Mouse (Mus musculus) C2C12 (cell line): Measurements from ENCODE around the gene Il12rb1. TPM values are rescaled to one million over a fixed set of nuclear protein-coding genes. Genes with fewer than 3 reads are reported as not detected.

Experiments used
- H3K27me3 ChIP-seq: one replicate; pipeline ENCODE4 v1.6.1; 2011; ENCODE audit not compliant: control insufficient read depth, insufficient read depth, insufficient read length
- H3K36me3 ChIP-seq: one replicate; pipeline ENCODE4 v1.6.1; 2011; ENCODE audit not compliant: control insufficient read depth, insufficient read depth
- H3K4me3 ChIP-seq: one replicate; pipeline ENCODE4 v1.5.1; 2011; ENCODE audit warnings: mild to moderate bottlenecking, control low read depth; ENCODE audit not compliant: poor library complexity, insufficient read depth, severe bottlenecking
- H3K79me2 ChIP-seq: one replicate; pipeline ENCODE4 v1.6.1; 2011; ENCODE audit not compliant: control insufficient read depth, insufficient read depth
- H3K79me3 ChIP-seq: one replicate; pipeline ENCODE4 v1.6.1; 2011; ENCODE audit warnings: low read depth, control low read depth
- H3ac ChIP-seq: one replicate; pipeline ENCODE3; 2011; ENCODE audit warnings: low read depth; ENCODE audit not compliant: control insufficient read depth, insufficient read length
- CEBPB ChIP-seq: IDR thresholded peaks from one replicate; pipeline ENCODE4 v1.6.1; 2011; ENCODE audit warnings: low read depth, mild to moderate bottlenecking, control low read depth, moderate library complexity
- CTCF ChIP-seq: IDR thresholded peaks from one replicate; pipeline ENCODE4 v1.5.1; 2011; ENCODE audit not compliant: control insufficient read depth, insufficient read depth, insufficient read length
- FOSL1 ChIP-seq: IDR thresholded peaks from one replicate; pipeline ENCODE4 v1.8.0; 2011; ENCODE audit warnings: mild to moderate bottlenecking, low read length; ENCODE audit not compliant: poor library complexity, insufficient read depth, severe bottlenecking
- MAX ChIP-seq: IDR thresholded peaks from one replicate; pipeline ENCODE4 v1.6.1; 2011; ENCODE audit warnings: mild to moderate bottlenecking, control low read depth
- MYOD1 ChIP-seq: IDR thresholded peaks from one replicate; pipeline ENCODE4 v1.6.1; 2011; ENCODE audit warnings: low read depth; ENCODE audit not compliant: control insufficient read depth, insufficient read length
- MYOG ChIP-seq: IDR thresholded peaks from one replicate; pipeline ENCODE4 v1.6.1; 2011; ENCODE audit not compliant: control insufficient read depth, insufficient read length; ENCODE audit errors: extremely low read depth
- USF1 ChIP-seq: IDR thresholded peaks from one replicate; pipeline ENCODE4 v1.6.1; 2011; ENCODE audit warnings: low read depth, mild to moderate bottlenecking, control low read depth, moderate library complexity
- polyA plus RNA-seq: library from polyadenylated mRNA; unstranded; fragments of >200 nt; fragmentation: generic; extraction: Trizol; gene quantifications from one replicate; pipeline ENCODE4 v1.2.1, GENCODE M21; 2012; ENCODE audit warnings: missing spikeins

The Il12rb1 gene
- polyA plus RNA-seq, 1 experiment: 29.3 TPM

GRCm38 (mm10) chr8:70857516-70857915, 49.3 kb downstream of the Il12rb1 start:
- Histone ChIP-seq H3K36me3 (no peaks in the 10 kb centered on the region), H3K27me3 (no peaks in the 10 kb centered on the region), H3K79me3 (no peaks in the 10 kb centered on the region), H3K4me3 (no peak overlapping the region), H3K79me2 (no peaks in the 10 kb centered on the region), H3ac (no peak overlapping the region)
- TF ChIP-seq USF1: peak; percentile 27
- no peak for TF ChIP-seq MYOD1

GRCm38 (mm10) chr8:70862824-70863641, 54.8 kb downstream of the Il12rb1 start, which contains the start of gene Kcnn1:
TSS of gene Kcnn1 (minus strand) at chr8:70863258.
- H3K4me3 ChIP-seq: peak within 1 kb of the TSS; percentile 26
- H3K79me2 ChIP-seq: no peaks in the 10 kb centered on the region
- H3ac ChIP-seq: peak within 1 kb of the TSS; percentile 66
- no peak for TF ChIP-seq FOSL1
- no peak for TF ChIP-seq CEBPB
- TF ChIP-seq MYOG: no peak
- TF ChIP-seq USF1: no peak
- no peak for TF ChIP-seq MAX
- no peak for TF ChIP-seq MYOD1
- no peak for TF ChIP-seq CTCF
- no peaks in the 10 kb centered on the region for H3K27me3 ChIP-seq
- no peaks in the 10 kb centered on the region for H3K79me3 ChIP-seq
- H3K36me3 ChIP-seq: peaks cover 6% of the 10 kb centered on the region

- H3ac ChIP-seq: peak overlapping the region; percentile 69
- peak overlapping the region; percentile 26 for H3K4me3 ChIP-seq
- peaks cover 6% of the 10 kb centered on the region for H3K36me3 ChIP-seq
- H3K79me3 ChIP-seq: no peaks in the 10 kb centered on the region
- no peak for TF ChIP-seq FOSL1
- TF ChIP-seq MAX: no peak
- H3K79me2 ChIP-seq: no peaks in the 10 kb centered on the region
- H3K27me3 ChIP-seq: no peaks in the 10 kb centered on the region
These were observed 55.9 kb downstream of the Il12rb1 start for GRCm38 (mm10) chr8:70863956-70864711.

GRCm38 (mm10) chr8:70864712-70865221, 56.5 kb downstream of the Il12rb1 start:
- no peaks in the 10 kb centered on the region for H3K79me3 ChIP-seq
- peak overlapping the region; percentile 31 for H3K4me3 ChIP-seq
- peak overlapping the region; percentile 69 for H3ac ChIP-seq
- peaks cover 6% of the 10 kb centered on the region for H3K36me3 ChIP-seq
- no peaks in the 10 kb centered on the region for H3K27me3 ChIP-seq
- H3K79me2 ChIP-seq: no peaks in the 10 kb centered on the region
- TF ChIP-seq FOSL1 (no peak), MYOG (no peak), USF1 (no peak), MAX (no peak), MYOD1 (no peak), CEBPB (no peak), CTCF (no peak)

- Histone ChIP-seq H3K79me3 (no peaks in the 10 kb centered on the region), H3K36me3 (peaks cover 6% of the 10 kb centered on the region), H3ac (peak overlapping the region; percentile 69), H3K27me3 (no peaks in the 10 kb centered on the region), H3K79me2 (no peaks in the 10 kb centered on the region), H3K4me3 (peak overlapping the region; percentile 31)
- TF ChIP-seq MAX (peak; percentile 32), FOSL1 (no peak)
These were observed 57.2 kb downstream of the Il12rb1 start for GRCm38 (mm10) chr8:70865350-70866000.

GRCm38 (mm10) chr8:70866001-70866520, 57.8 kb downstream of the Il12rb1 start:
- H3K79me2 ChIP-seq: peaks cover 6% of the 10 kb centered on the region
- no peak overlapping the region for H3K4me3 ChIP-seq
- no peaks in the 10 kb centered on the region for H3K79me3 ChIP-seq
- H3K27me3 ChIP-seq: no peaks in the 10 kb centered on the region
- TF ChIP-seq MYOD1 (no peak), CTCF (no peak), USF1 (no peak), MAX (no peak), MYOG (no peak), CEBPB (no peak), FOSL1 (no peak)
- H3ac ChIP-seq: peak overlapping the region; percentile 29
- peaks cover 6% of the 10 kb centered on the region for H3K36me3 ChIP-seq
